Comparison of ENCODE assay signal across 16 mouse cellular contexts in genomic region chr3:102787369-102787768, GRCm38 (mm10). TPM values are rescaled to one million over a fixed set of nuclear protein-coding genes. Genes with fewer than 3 reads are reported as not detected.
DNase-seq lines count a peak whose midpoint lies in the region; ATAC-seq and TF ChIP-seq lines count a peak whose summit lies in the region.
"Had no signal": no experiment of that assay in that cellular context is flagged by ENCODE, and none has a peak within 500 bp of the region (broad histone marks: within the 10 kb centered on the region; RNA-seq: fewer than 3 reads in every experiment).

No protein-coding gene starts in this region.

- no peak overlapping the region for H3K4me2 ChIP-seq in lung, postnatal 0 days (replicated peaks; ENCODE audit: low read depth, low read length)
- H3K4me2 ChIP-seq in forebrain, embryonic 12.5 days: no peak overlapping the region
- H3K4me2 ChIP-seq: heart, embryonic 13.5 days; hindbrain, embryonic 14.5 days; limb, embryonic 15.5 days had no signal

- no peaks in the 10 kb centered on the region for H3K9me3 ChIP-seq in lung, postnatal 0 days (ENCODE audit: low read length)
- no peaks in the 10 kb centered on the region for H3K9me3 ChIP-seq in forebrain, embryonic 12.5 days
- H3K9me3 ChIP-seq: forebrain, embryonic 10.5 days; heart, embryonic 13.5 days; limb, embryonic 15.5 days had no signal

- no peak overlapping the region for H3K4me3 ChIP-seq in lung, postnatal 0 days (ENCODE audit: low read depth, low read length)
- H3K4me3 ChIP-seq in lung, adult 2 months (replicated peaks; ENCODE audit: extremely low read depth, low read depth, low read length): no peak overlapping the region
- H3K4me3 ChIP-seq in forebrain, embryonic 12.5 days (replicated peaks): no peak overlapping the region
- H3K4me3 ChIP-seq: forebrain, embryonic 10.5 days; heart, embryonic 13.5 days; limb, embryonic 15.5 days had no signal

- TF ChIP-seq POLR2A in lung, adult 2 months (IDR thresholded peaks at IDR 0.05; ENCODE audit: borderline replicate concordance, extremely low read depth, low read depth, low read length): no peak

- no peaks in the 10 kb centered on the region for H3K27me3 ChIP-seq in lung, postnatal 0 days (replicated peaks; ENCODE audit: insufficient read depth, low read length)
- H3K27me3 ChIP-seq in forebrain, embryonic 12.5 days: no peaks in the 10 kb centered on the region
- H3K27me3 ChIP-seq: heart, embryonic 13.5 days; limb, embryonic 15.5 days had no signal

- ATAC-seq in CD4-positive, CD25-positive, alpha-beta regulatory T cell, adult 4 months: no peak
- ATAC-seq in lung, postnatal 0 days: no peak
- ATAC-seq in megakaryocyte-erythroid progenitor cell, adult 5-6 weeks (replicated peaks; ENCODE audit: low FRiP score, low TSS enrichment, poor library complexity, severe bottlenecking): peak; percentile 55
- no peak for ATAC-seq in forebrain, embryonic 12.5 days (ENCODE audit: low FRiP score)

- peak; percentile 14 for DNase-seq in CD4-positive, CD25-positive, alpha-beta regulatory T cell, adult 2 months (ENCODE audit: low read depth, low spot score)
- no peak for DNase-seq in lung, postnatal 0 days (ENCODE audit: low spot score)
- no peak for DNase-seq in lung, adult 2 months
- peak; percentile 17 for DNase-seq in MEL-GATA-1-ER (ENCODE audit: extremely low read depth, low read depth)
- DNase-seq in layer of hippocampus, postnatal 25 days (ENCODE audit: extremely low spot score in 1 of 2, low spot score in 1 of 2): no peak
- DNase-seq: cerebellum, adult 9-10 months; gastrocnemius, postnatal 10 days; kidney, postnatal 14 days had no signal

- no peaks in the 10 kb centered on the region for H3K36me3 ChIP-seq in lung, postnatal 0 days (ENCODE audit: insufficient read depth, low read length)
- no peaks in the 10 kb centered on the region for H3K36me3 ChIP-seq in forebrain, embryonic 12.5 days (replicated peaks)
- H3K36me3 ChIP-seq: forebrain, embryonic 10.5 days; heart, embryonic 13.5 days; limb, embryonic 15.5 days had no signal

- TF ChIP-seq CTCF in lung, postnatal 0 days (IDR thresholded peaks at IDR 0.05): peak; percentile 35; the same call in 1 of the 2 replicates
- no peak for TF ChIP-seq CTCF in lung, adult 2 months (IDR thresholded peaks at IDR 0.05; ENCODE audit: insufficient read depth, low read length)

- no peak overlapping the region for H3K9ac ChIP-seq in lung, postnatal 0 days (replicated peaks; ENCODE audit: low read depth)
- no peak overlapping the region for H3K9ac ChIP-seq in forebrain, embryonic 12.5 days
- H3K9ac ChIP-seq: heart, embryonic 13.5 days; hindbrain, embryonic 14.5 days; limb, embryonic 15.5 days had no signal

- H3K4me1 ChIP-seq in lung, postnatal 0 days (ENCODE audit: insufficient read depth, low read depth, low read length): no peaks in the 10 kb centered on the region
- no peaks in the 10 kb centered on the region for H3K4me1 ChIP-seq in lung, adult 2 months (ENCODE audit: control insufficient read depth, insufficient read depth, low read length)
- H3K4me1 ChIP-seq in forebrain, embryonic 12.5 days: no peaks in the 10 kb centered on the region
- H3K4me1 ChIP-seq: forebrain, embryonic 10.5 days; heart, embryonic 13.5 days; limb, embryonic 15.5 days had no signal

- WGBS in lung, postnatal 0 days: 35% methylated on average over 4 of the region's 4 CpGs
- 37% methylated on average over 4 of the region's 4 CpGs for WGBS in lung, adult 2 months
- WGBS in forebrain, embryonic 12.5 days: 51% methylated on average over 4 of the region's 4 CpGs

- TF ChIP-seq EP300 in lung, postnatal 0 days (IDR thresholded peaks at IDR 0.05): no peak

- no peak overlapping the region for H3K27ac ChIP-seq in lung, postnatal 0 days (ENCODE audit: low read length)
- no peak overlapping the region for H3K27ac ChIP-seq in forebrain, embryonic 12.5 days
- H3K27ac ChIP-seq: forebrain, embryonic 10.5 days; heart, embryonic 13.5 days; hindbrain, embryonic 14.5 days; limb, embryonic 15.5 days had no signal

RNA-seq across cellular contexts. Expression of gene Tshb, which starts 4.9 kb away (rescaled TPM):
- polyA plus RNA-seq in CD4-positive, CD25-positive, alpha-beta regulatory T cell, adult 4 months (2017; shearing (Covaris generic)): not detected
- 8.8 and 9.0 TPM in 2 replicates for polyA plus RNA-seq in lung, postnatal 0 days (2015; fragmentation: Nextera tagmentation; extraction: Ambion mirVana)
- 0.38 and 1.5 TPM in 2 replicates for polyA plus RNA-seq in lung, adult 2 months (2012; rRNA removed)
- total RNA-seq in megakaryocyte-erythroid progenitor cell, adult 5-6 weeks (2014; fragmentation: Nextera tagmentation): not detected in 2 replicates
- total RNA-seq in megakaryocyte-erythroid progenitor cell, adult 5-6 weeks (2017): not detected in 2 replicates
- not detected for total RNA-seq in layer of hippocampus, postnatal 25 days (2021)
- polyA plus RNA-seq in forebrain, embryonic 12.5 days (2016; fragmentation: Nextera tagmentation; extraction: Ambion mirVana): 0.05 and 0.06 TPM in 2 replicates
- total RNA-seq: gastrocnemius, postnatal 10 days; left cerebral cortex, adult 18-20 months had no signal

RNA-seq across cellular contexts. Expression of gene Tspan2, which starts 53.0 kb away (rescaled TPM):
- 1 to 10 TPM in 1 of 2 experiments, under 1 TPM in 1; 0.70 to 1.3 TPM for polyA plus RNA-seq in CD4-positive, CD25-positive, alpha-beta regulatory T cell, adult 4 months (2017; shearing (Covaris generic))
- polyA plus RNA-seq in lung, postnatal 0 days (2015; fragmentation: Nextera tagmentation; extraction: Ambion mirVana): 72.7 and 86.9 TPM in 2 replicates
- 20.0 and 34.7 TPM in 2 replicates for polyA plus RNA-seq in lung, adult 2 months (2012; rRNA removed)
- total RNA-seq in megakaryocyte-erythroid progenitor cell, adult 5-6 weeks (2014; fragmentation: Nextera tagmentation): 1.3 and 1.6 TPM in 2 replicates
- total RNA-seq in megakaryocyte-erythroid progenitor cell, adult 5-6 weeks (2017): 1.0 TPM in 1 of 2 replicates, not detected in the other
- 100 to 1,000 TPM; 160 to 197 TPM for total RNA-seq in layer of hippocampus, postnatal 25 days (2021)
- 6.0 and 7.7 TPM in 2 replicates for polyA plus RNA-seq in forebrain, embryonic 12.5 days (2016; fragmentation: Nextera tagmentation; extraction: Ambion mirVana)

Comparison
In these comparisons a context has a peak if more than half of its experiments do, and no peak if none do; other contexts are left out.
1. DNase-seq: peak in CD4-positive, CD25-positive, alpha-beta regulatory T cell, adult 2 months (single experiment) and MEL-GATA-1-ER (single experiment); none in lung, postnatal 0 days (single experiment), lung, adult 2 months (single experiment) and layer of hippocampus, postnatal 25 days (0 of 2).